Mouse (Mus musculus): ENCODE measurements around the gene Acsl1.

DNA sequence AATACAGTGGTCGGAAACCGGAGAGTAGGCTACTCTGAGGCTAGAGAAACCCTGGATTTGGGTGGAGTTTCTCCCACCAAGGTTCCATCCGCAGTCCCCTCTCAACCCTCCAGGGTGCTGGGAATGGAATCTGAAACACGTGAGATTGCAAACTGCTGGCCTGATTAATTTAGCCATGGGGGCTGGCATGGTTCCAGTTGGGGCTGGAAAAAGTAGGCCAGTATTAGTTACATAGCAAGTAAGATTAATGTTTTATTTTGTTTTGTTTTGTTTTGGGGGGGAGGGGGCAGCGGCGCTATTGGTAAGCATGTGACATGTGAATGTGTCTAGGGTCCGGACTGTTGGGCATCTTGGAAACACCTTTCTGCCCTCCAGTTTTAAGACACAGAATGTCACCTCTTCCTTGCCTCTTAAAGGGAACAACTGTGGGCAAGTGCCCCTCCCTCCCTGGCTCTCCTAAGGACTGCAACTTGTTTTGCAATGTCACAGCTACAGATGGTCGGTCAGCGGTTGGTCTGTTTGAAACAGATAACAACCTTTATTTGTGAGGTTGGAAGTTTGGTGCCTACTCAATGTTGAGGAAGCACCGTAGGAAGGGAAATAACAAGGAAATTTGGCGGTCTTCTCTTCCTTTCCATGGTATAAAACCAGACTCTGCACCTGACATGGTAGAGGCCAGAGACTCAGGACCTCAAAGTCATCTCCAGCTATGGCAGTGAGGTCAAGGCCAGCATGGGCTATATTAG, 75.8 kb downstream of the Acsl1 start:
- TF ChIP-seq CTCF (IDR thresholded peaks at IDR 0.05; ENCODE audit: borderline replicate concordance, insufficient read depth, low read depth, low read length) (no peak), POLR2A (IDR thresholded peaks at IDR 0.05; ENCODE audit: borderline replicate concordance, insufficient read depth, low read length) (no peak)
